8 mouse cellular contexts compared by ENCODE assay signal in genomic region chr12:72417762-72418161, GRCm38 (mm10). TPM values are rescaled to one million over a fixed set of nuclear protein-coding genes. Genes with fewer than 3 reads are reported as not detected.
A peak's percentile ranks its signal among the peaks of the same experiment; 100 is the strongest.
DNase-seq lines count a peak whose midpoint lies in the region; TF ChIP-seq lines count a peak whose summit lies in the region.
"Had no signal": no experiment of that assay in that cellular context is flagged by ENCODE, and none has a peak within 500 bp of the region (broad histone marks: within the 10 kb centered on the region; RNA-seq: fewer than 3 reads in every experiment).

No protein-coding gene starts in this region.

- no peak overlapping the region for H3K4me3 ChIP-seq in layer of hippocampus, adult 2 months
- no peak overlapping the region for H3K4me3 ChIP-seq in CH12.LX (replicated peaks in 1 of 3; ENCODE audit: low read depth in 2 of 3, low read length in 2 of 3, poor library complexity in 1 of 3)

- TF ChIP-seq RAD21 in CH12.LX (IDR thresholded peaks at IDR 0.05; ENCODE audit: low read depth, low read length) = peak; percentile 85

- TF ChIP-seq CTCF in layer of hippocampus, adult 2 months (conservative IDR thresholded peaks at IDR 0.05) = peak; percentile 81
- TF ChIP-seq CTCF in CH12.LX (conservative IDR thresholded peaks at IDR 0.05 in 1 of 2, IDR thresholded peaks at IDR 0.05 in 1 of 2; ENCODE audit: low read depth in 2 of 2, low read length in 2 of 2) = peak; percentile 40 to 83

- no peak overlapping the region for H3K9ac ChIP-seq in CH12.LX (ENCODE audit: insufficient read depth, low read depth)

- intact Hi-C loops in heart, postnatal 25 days (cut with DNase I) = loop anchor here (10.0 kb wide), 1 partner anchor 653 kb away; no protein-coding TSS in a partner anchor

- no peak for TF ChIP-seq EP300 in CH12.LX (IDR thresholded peaks at IDR 0.05; ENCODE audit: low read length)

- peak in 1 of 2 experiments; percentile 42 for DNase-seq in layer of hippocampus, adult 2 months (ENCODE audit: low spot score in 2 of 2)
- no peak for DNase-seq in layer of hippocampus, adult 11-12 months (ENCODE audit: low spot score)
- DNase-seq in CH12.LX (ENCODE audit: extremely low read depth) = peak; percentile 68
- DNase-seq in NIH3T3 (ENCODE audit: low read depth) = peak; percentile 38
- peak; percentile 43 for DNase-seq in induced T-regulatory cell, adult 2 months (ENCODE audit: low read depth)
- no peak for DNase-seq in ovary, postnatal 14 days (ENCODE audit: low spot score)
- no peak for DNase-seq in heart, postnatal 25 days (ENCODE audit: low spot score)

- in situ Hi-C loops in CH12.LX (cut with MboI; ENCODE audit: low pct_ligation_motif_present, low pct_unique_long_range_greater_than_20kb, low sequenced_read_pairs) = loop anchor here (5.0 to 25.0 kb wide), 2 partner anchors 130 to 655 kb away; no protein-coding TSS in a partner anchor

- H3K36me3 ChIP-seq in CH12.LX (replicated peaks in 1 of 2; ENCODE audit: control insufficient read depth in 1 of 2, insufficient read depth in 1 of 2, low read length in 1 of 2) = no peaks in the 10 kb centered on the region

- H3K27ac ChIP-seq in layer of hippocampus, adult 2 months = no peak overlapping the region
- no peak overlapping the region for H3K27ac ChIP-seq in CH12.LX (ENCODE audit: insufficient read depth, low read depth)
- H3K27ac ChIP-seq: macrophage had no signal

- H3K9me3 ChIP-seq in CH12.LX (replicated peaks; ENCODE audit: low read length) = no peaks in the 10 kb centered on the region

- H3K4me2 ChIP-seq in CH12.LX (ENCODE audit: insufficient read depth, low read depth, poor library complexity, severe bottlenecking) = no peak overlapping the region

- H3K27me3 ChIP-seq in CH12.LX (replicated peaks) = no peaks in the 10 kb centered on the region

- dilution Hi-C loops in CH12.LX (cut with MboI; ENCODE audit: extremely low pct_ligation_motif_present, extremely low pct_unique_long_range_greater_than_20kb, low sequenced_read_pairs) = no loop called here

- no peaks in the 10 kb centered on the region for H3K79me2 ChIP-seq in CH12.LX (replicated peaks; ENCODE audit: control insufficient read depth, extremely low read depth, insufficient read depth, poor library complexity, severe bottlenecking)

- TF ChIP-seq POLR2A in CH12.LX (IDR thresholded peaks at IDR 0.05; ENCODE audit: low read depth, low read length) = no peak

- H3K4me1 ChIP-seq in CH12.LX (ENCODE audit: control insufficient read depth in 1 of 2, insufficient read depth in 2 of 2) = peaks cover 0 to 7% of the 10 kb centered on the region in 2 experiments; a peak in 2 of 4 replicates

TF ChIP-seq in CH12.LX, 34 proteins besides CTCF, POLR2A, EP300 and RAD21:
- 0 out of 2 replicates have a peak, but pooled peaks have one; percentile 53 for TF ChIP-seq MYC (IDR thresholded peaks at IDR 0.05; ENCODE audit: low read depth, low read length)
- 0 out of 2 replicates have a peak, but pooled peaks have one; percentile 14 for TF ChIP-seq IRF4 (IDR thresholded peaks at IDR 0.05; ENCODE audit: low read depth, low read length)
- no peak for TF ChIP-seq CHD2 (IDR thresholded peaks at IDR 0.05; ENCODE audit: low read length)
- TF ChIP-seq SMC3 (IDR thresholded peaks at IDR 0.05; ENCODE audit: low read depth, low read length) = peak; percentile 93
- TF ChIP-seq MAZ (IDR thresholded peaks at IDR 0.05; ENCODE audit: low read depth, low read length) = no peak
- TF ChIP-seq ZC3H11A (IDR thresholded peaks at IDR 0.05; ENCODE audit: low read depth, low read length) = peak; percentile 81

RNA-seq across cellular contexts. Expression of gene Rtn1, which starts 8.9 kb away (rescaled TPM):
- 1,000 to 10,000 TPM; 1,333 to 1,442 TPM for total RNA-seq in layer of hippocampus, adult 2 months (2021)
- total RNA-seq in CH12.LX (2012; rRNA removed) (0.04 and 0.08 TPM in 2 replicates), CH12.LX (2014; rRNA removed) (not detected in 2 replicates)
- polyA plus RNA-seq in CH12.LX (2012; ENCODE audit: insufficient read length, low read depth) = 0.17 TPM in 1 of 2 replicates, not detected in the other
- total RNA-seq in heart, postnatal 25 days (2021) = 1 to 10 TPM; 3.1 to 5.3 TPM

RNA-seq across cellular contexts. Expression of gene Lrrc9, which starts 23.9 kb away (rescaled TPM):
- 1 to 10 TPM; 2.1 to 2.4 TPM for total RNA-seq in layer of hippocampus, adult 2 months (2021)
- total RNA-seq in CH12.LX (2012; rRNA removed) = not detected in 2 replicates
- total RNA-seq in CH12.LX (2014; rRNA removed) = not detected in 2 replicates
- polyA plus RNA-seq in CH12.LX (2012; ENCODE audit: insufficient read length, low read depth) = not detected in 2 replicates
- under 1 TPM; 0.05 to 0.17 TPM for total RNA-seq in heart, postnatal 25 days (2021)

Comparison
In these comparisons a context has a peak if more than half of its experiments do, and no peak if none do; other contexts are left out.
1. DNase-seq: peak in CH12.LX (single experiment), NIH3T3 (single experiment) and induced T-regulatory cell, adult 2 months (single experiment); none in layer of hippocampus, adult 11-12 months (single experiment), ovary, postnatal 14 days (single experiment) and heart, postnatal 25 days (single experiment).
2. RNA of gene Rtn1, which starts 8.9 kb away (total RNA-seq): 1,333 to 1,442 TPM in layer of hippocampus, adult 2 months; 3.1 to 5.3 TPM in heart, postnatal 25 days and 0.04 to 0.08 TPM in CH12.LX; every median in the first group is over 100 times any median in the second.